Mouse (Mus musculus): ENCODE results near the gene Dlg2.

Gene Dlg2

GRCm38 (mm10) chr7:92398841-92399240 is 1922.4 kb downstream of the Dlg2 start:
- ATAC-seq (ENCODE audit: insufficient number of reproducible peaks, low FRiP score, low TSS enrichment): no peak

GRCm38 (mm10) chr7:92400551-92400950 is 1924.1 kb downstream of the Dlg2 start:
- ATAC-seq (ENCODE audit: insufficient number of reproducible peaks, low FRiP score, low TSS enrichment): no peak

GRCm38 (mm10) chr7:92401001-92401688 is 1924.7 kb downstream of the Dlg2 start:
- peak; percentile 56; the same call in 1 of the 2 replicates for ATAC-seq (ENCODE audit: insufficient number of reproducible peaks, low FRiP score, low TSS enrichment)

- ATAC-seq (ENCODE audit: insufficient number of reproducible peaks, low FRiP score, low TSS enrichment): no peak
Observed at GRCm38 (mm10) chr7:92408479-92408878, 1932.0 kb downstream of the Dlg2 start.

GRCm38 (mm10) chr7:92420474-92420873 is 1944.0 kb downstream of the Dlg2 start:
- ATAC-seq (ENCODE audit: insufficient number of reproducible peaks, low FRiP score, low TSS enrichment): no peak

- ATAC-seq (ENCODE audit: insufficient number of reproducible peaks, low FRiP score, low TSS enrichment): no peak
Observed at GRCm38 (mm10) chr7:92423017-92423416, 1946.5 kb downstream of the Dlg2 start.

GRCm38 (mm10) chr7:92424703-92425102 is 1948.2 kb downstream of the Dlg2 start:
- no peak for ATAC-seq (ENCODE audit: insufficient number of reproducible peaks, low FRiP score, low TSS enrichment)

- ATAC-seq (ENCODE audit: insufficient number of reproducible peaks, low FRiP score, low TSS enrichment): no peak
Observed at GRCm38 (mm10) chr7:92427280-92427679, 1950.8 kb downstream of the Dlg2 start.

- ATAC-seq (ENCODE audit: insufficient number of reproducible peaks, low FRiP score, low TSS enrichment): no peak
Observed at GRCm38 (mm10) chr7:92428629-92429028, 1952.2 kb downstream of the Dlg2 start.

- ATAC-seq (ENCODE audit: insufficient number of reproducible peaks, low FRiP score, low TSS enrichment): no peak
Observed at GRCm38 (mm10) chr7:92430254-92430653, 1953.8 kb downstream of the Dlg2 start.

- peak; percentile 66 for ATAC-seq (ENCODE audit: insufficient number of reproducible peaks, low FRiP score, low TSS enrichment)
Observed at GRCm38 (mm10) chr7:92437168-92437567, 1960.7 kb downstream of the Dlg2 start.

- peak; percentile 45; the same call in 1 of the 2 replicates for ATAC-seq (ENCODE audit: insufficient number of reproducible peaks, low FRiP score, low TSS enrichment)
Observed at GRCm38 (mm10) chr7:92439503-92440487, 1963.3 kb downstream of the Dlg2 start.

- no peak for ATAC-seq (ENCODE audit: insufficient number of reproducible peaks, low FRiP score, low TSS enrichment)
Observed at GRCm38 (mm10) chr7:92441611-92442010, 1965.1 kb downstream of the Dlg2 start.

GRCm38 (mm10) chr7:92442082-92442481 is 1965.6 kb downstream of the Dlg2 start:
- ATAC-seq (ENCODE audit: insufficient number of reproducible peaks, low FRiP score, low TSS enrichment): no peak

GRCm38 (mm10) chr7:92447938-92448337 is 1971.5 kb downstream of the Dlg2 start:
- ATAC-seq (ENCODE audit: insufficient number of reproducible peaks, low FRiP score, low TSS enrichment): no peak

GRCm38 (mm10) chr7:92448782-92449575 is 1972.5 kb downstream of the Dlg2 start:
- ATAC-seq (ENCODE audit: insufficient number of reproducible peaks, low FRiP score, low TSS enrichment): no peak

- ATAC-seq (ENCODE audit: insufficient number of reproducible peaks, low FRiP score, low TSS enrichment): no peak
Observed at GRCm38 (mm10) chr7:92454176-92454575, 1977.7 kb downstream of the Dlg2 start.

- no peak for ATAC-seq (ENCODE audit: insufficient number of reproducible peaks, low FRiP score, low TSS enrichment)
Observed at GRCm38 (mm10) chr7:92455927-92456326, 1979.5 kb downstream of the Dlg2 start.

GRCm38 (mm10) chr7:92457791-92458190 is 1981.3 kb downstream of the Dlg2 start:
- ATAC-seq (ENCODE audit: insufficient number of reproducible peaks, low FRiP score, low TSS enrichment): no peak

GRCm38 (mm10) chr7:92458308-92458707 is 1981.8 kb downstream of the Dlg2 start:
- ATAC-seq (ENCODE audit: insufficient number of reproducible peaks, low FRiP score, low TSS enrichment): no peak
